Mouse (Mus musculus) stomach, embryonic 15.5 days (tissue): ENCODE results near the gene Sntg2. TPM values are rescaled to one million over a fixed set of nuclear protein-coding genes. Genes with fewer than 3 reads are reported as not detected.
A peak's percentile ranks its signal among the peaks of the same experiment; 100 is the strongest.

Source experiments
- ATAC-seq: fragments of 200-750 bp; cut with Nextera tagmentation; 2 replicates; pipeline ENCODE4 v1.8.0; 2017; ENCODE audit warnings: low read depth, moderate number of reproducible peaks, moderate TSS enrichment; ENCODE audit not compliant: insufficient read depth, low FRiP score
- H3K27ac ChIP-seq: fragments of 300-500 bp; sonication (generic); 2 replicates; pipeline ENCODE4 v1.5.1; 2015; ENCODE audit warnings: mild to moderate bottlenecking, inconsistent platforms
- H3K27me3 ChIP-seq: fragments of 300-500 bp; sonication (generic); replicated peaks from 2 replicates; pipeline ENCODE4 v1.6.1; 2015; ENCODE audit warnings: inconsistent platforms
- H3K36me3 ChIP-seq: fragments of 300-500 bp; sonication (generic); 2 replicates; pipeline ENCODE4 v1.6.1; 2015; ENCODE audit warnings: inconsistent platforms
- H3K4me1 ChIP-seq: fragments of 300-500 bp; sonication (generic); 2 replicates; pipeline ENCODE4 v1.6.1; 2015; ENCODE audit warnings: inconsistent platforms
- H3K4me2 ChIP-seq: fragments of 300-500 bp; sonication (generic); 2 replicates; pipeline ENCODE4 v1.6.1; 2015; ENCODE audit warnings: mild to moderate bottlenecking, inconsistent platforms
- H3K4me3 ChIP-seq: fragments of 300-500 bp; sonication (generic); replicated peaks from 2 replicates; pipeline ENCODE4 v1.5.1; 2015; ENCODE audit warnings: inconsistent platforms
- H3K9ac ChIP-seq: fragments of 300-500 bp; sonication (generic); 2 replicates; pipeline ENCODE4 v1.6.1; 2015; ENCODE audit warnings: inconsistent platforms
- H3K9me3 ChIP-seq: fragments of 300-500 bp; sonication (generic); 2 replicates; pipeline ENCODE4 v1.6.1; 2016; ENCODE audit warnings: inconsistent platforms
- WGBS: fragments of 180-500 bp; shearing (Covaris S2); methylation state at CpG from one replicate; pipeline ENCODE4 v1.1.7; 2015; 5-methylcytosine and 5-hydroxymethylcytosine counted together
- polyA plus RNA-seq: library from polyadenylated mRNA; unstranded; fragments of >200 nt; fragmentation: Nextera tagmentation; extraction: Ambion mirVana; gene quantifications from 2 replicates; pipeline ENCODE4 v1.2.1, GENCODE M21; 2015

Sntg2 gene
- polyA plus RNA-seq = 24.9 and 28.0 TPM in 2 replicates

GRCm38 (mm10) chr12:30372933-30373501 lies at the start of gene Sntg2:
TSS of gene Sntg2 (minus strand) at chr12:30373375.
- under 1% methylated on average over 36 of the region's 39 CpGs for WGBS
- Histone ChIP-seq H3K27me3 (no peaks in the 10 kb centered on the region), H3K4me1 (peaks cover 3% of the 10 kb centered on the region; the same call in 1 of the 2 replicates), H3K27ac (peak within 1 kb of the TSS; percentile 57; the same call in 1 of the 2 replicates), H3K4me2 (peak within 1 kb of the TSS; percentile 95), H3K36me3 (no peaks in the 10 kb centered on the region), H3K4me3 (peak within 1 kb of the TSS; percentile 57), H3K9ac (peak within 1 kb of the TSS; percentile 49), H3K9me3 (no peaks in the 10 kb centered on the region)
- ATAC-seq = peak; percentile 97

DNA sequence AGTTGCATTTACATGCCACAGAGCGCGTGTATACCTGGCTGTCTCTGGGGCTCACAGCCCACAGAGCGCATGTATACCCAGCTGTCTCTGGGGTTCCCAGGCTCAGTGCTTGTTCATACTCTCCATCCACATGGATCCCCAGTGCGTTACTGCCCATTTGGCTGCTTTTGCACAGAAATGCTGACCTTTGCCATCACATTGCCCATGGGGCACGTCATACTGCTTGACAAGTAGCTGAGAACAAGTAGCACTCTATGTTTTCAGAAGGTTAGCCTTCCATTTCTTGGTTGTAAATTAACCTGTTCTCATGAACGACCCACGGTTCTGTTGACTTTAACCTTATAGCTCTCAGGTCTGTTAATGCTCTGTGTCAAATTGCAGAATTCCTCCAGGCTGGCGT lies 43.4 kb upstream of the Sntg2 start:
- ATAC-seq = no peak
- Histone ChIP-seq H3K4me1 (no peaks in the 10 kb centered on the region), H3K9ac (no peak overlapping the region), H3K36me3 (no peaks in the 10 kb centered on the region), H3K27ac (no peak overlapping the region), H3K4me2 (no peak overlapping the region), H3K4me3 (no peak overlapping the region), H3K9me3 (no peaks in the 10 kb centered on the region), H3K27me3 (no peaks in the 10 kb centered on the region)
- 68% methylated on average over 8 of the region's 8 CpGs for WGBS

- ATAC-seq = no peak
- 63% methylated on average over 6 of the region's 6 CpGs for WGBS
- Histone ChIP-seq H3K4me1 (no peaks in the 10 kb centered on the region), H3K9me3 (no peaks in the 10 kb centered on the region), H3K27ac (no peak overlapping the region), H3K4me3 (no peak overlapping the region), H3K27me3 (no peaks in the 10 kb centered on the region), H3K4me2 (no peak overlapping the region), H3K36me3 (no peaks in the 10 kb centered on the region), H3K9ac (no peak overlapping the region)
Measured at GRCm38 (mm10) chr12:30415981-30416380, 42.8 kb upstream of the Sntg2 start.

- Histone ChIP-seq H3K4me3 (no peak overlapping the region), H3K4me1 (no peaks in the 10 kb centered on the region), H3K27ac (no peak overlapping the region), H3K27me3 (no peaks in the 10 kb centered on the region), H3K9ac (no peak overlapping the region), H3K4me2 (no peak overlapping the region), H3K9me3 (no peaks in the 10 kb centered on the region), H3K36me3 (no peaks in the 10 kb centered on the region)
- ATAC-seq = no peak
Measured at GRCm38 (mm10) chr12:30402651-30403050, 29.5 kb upstream of the Sntg2 start.

- no peak for ATAC-seq
- Histone ChIP-seq H3K4me3 (no peak overlapping the region), H3K36me3 (no peaks in the 10 kb centered on the region), H3K27me3 (no peaks in the 10 kb centered on the region), H3K4me1 (no peaks in the 10 kb centered on the region), H3K9me3 (no peaks in the 10 kb centered on the region), H3K9ac (no peak overlapping the region), H3K4me2 (no peak overlapping the region), H3K27ac (no peak overlapping the region)
- 81% methylated on average over 2 of the region's 2 CpGs for WGBS
Measured at GRCm38 (mm10) chr12:30400531-30400930, 27.4 kb upstream of the Sntg2 start.

DNA sequence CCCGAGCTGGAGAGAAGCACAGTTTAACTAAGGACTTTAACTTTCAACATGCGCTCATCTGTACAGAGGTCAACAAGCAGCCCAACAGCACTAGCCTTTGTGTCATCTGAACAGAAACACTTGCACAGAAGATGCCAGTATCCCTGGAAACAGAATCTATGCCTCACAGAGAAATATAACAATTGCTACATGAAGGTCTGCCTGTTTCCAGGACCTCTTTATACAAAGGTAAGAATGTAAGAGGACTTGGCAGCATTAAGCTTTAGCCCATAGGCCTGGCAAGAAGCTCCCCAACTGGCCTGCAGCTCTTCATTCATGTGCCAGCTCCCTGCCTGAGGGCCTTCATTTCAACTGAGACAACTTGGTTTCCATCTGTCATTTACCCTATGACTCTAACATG lies 26.9 kb upstream of the Sntg2 start:
- H3K4me2 ChIP-seq = no peak overlapping the region
- no peaks in the 10 kb centered on the region for H3K27me3 ChIP-seq
- H3K27ac ChIP-seq = no peak overlapping the region
- H3K36me3 ChIP-seq = no peaks in the 10 kb centered on the region
- no peak overlapping the region for H3K9ac ChIP-seq
- ATAC-seq = no peak
- no peaks in the 10 kb centered on the region for H3K9me3 ChIP-seq
- H3K4me3 ChIP-seq = no peak overlapping the region
- 84% methylated on average over 2 of the region's 2 CpGs for WGBS
- H3K4me1 ChIP-seq = no peaks in the 10 kb centered on the region

DNA sequence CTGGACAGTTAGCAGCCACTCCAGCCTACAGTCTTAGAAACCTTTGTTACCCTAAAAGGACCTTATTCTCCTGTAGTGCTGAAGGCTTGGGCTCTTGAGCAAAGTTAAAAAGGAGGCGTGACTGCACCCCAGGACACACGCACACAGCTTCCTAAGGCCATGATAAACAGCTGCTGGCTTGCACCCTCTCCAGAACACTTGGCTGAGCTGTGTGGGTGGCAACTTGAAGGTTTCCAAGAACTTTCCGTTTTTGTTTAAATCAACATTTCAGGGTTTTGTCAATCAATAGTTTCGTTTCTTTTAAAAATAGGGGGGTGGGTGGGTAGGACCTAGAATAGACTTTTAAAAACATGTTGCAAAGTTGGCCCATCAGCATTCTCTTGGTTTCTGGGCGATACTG lies 882 bp downstream of the Sntg2 start:
- Histone ChIP-seq H3K9me3 (no peaks in the 10 kb centered on the region), H3K27ac (peak overlapping the region; percentile 57; the same call in 1 of the 2 replicates), H3K36me3 (no peaks in the 10 kb centered on the region), H3K9ac (no peak overlapping the region), H3K4me3 (peak overlapping the region; percentile 57), H3K27me3 (no peaks in the 10 kb centered on the region), H3K4me2 (peak overlapping the region; percentile 95), H3K4me1 (peaks cover 3% of the 10 kb centered on the region; the same call in 1 of the 2 replicates)
- ATAC-seq = no peak
- WGBS = 24% methylated on average over 5 of the region's 5 CpGs

GRCm38 (mm10) chr12:30369786-30370185 lies 3.4 kb downstream of the Sntg2 start:
- H3K27me3 ChIP-seq = no peaks in the 10 kb centered on the region
- H3K9me3 ChIP-seq = no peaks in the 10 kb centered on the region
- WGBS = 9% methylated on average over 6 of the region's 6 CpGs
- H3K9ac ChIP-seq = no peak overlapping the region
- H3K4me2 ChIP-seq = no peak overlapping the region
- no peaks in the 10 kb centered on the region for H3K36me3 ChIP-seq
- ATAC-seq = no peak
- no peak overlapping the region for H3K27ac ChIP-seq
- no peak overlapping the region for H3K4me3 ChIP-seq
- peaks cover 3% of the 10 kb centered on the region; the same call in 1 of the 2 replicates for H3K4me1 ChIP-seq

- 75% methylated on average over 6 of the region's 6 CpGs for WGBS
- Histone ChIP-seq H3K27me3 (no peaks in the 10 kb centered on the region), H3K4me2 (no peak overlapping the region), H3K9me3 (no peaks in the 10 kb centered on the region), H3K36me3 (no peaks in the 10 kb centered on the region), H3K4me3 (no peak overlapping the region), H3K9ac (no peak overlapping the region), H3K27ac (no peak overlapping the region), H3K4me1 (peaks cover 3% of the 10 kb centered on the region; the same call in 1 of the 2 replicates)
- no peak for ATAC-seq
Measured at GRCm38 (mm10) chr12:30369141-30369540, 4.0 kb downstream of the Sntg2 start.

DNA sequence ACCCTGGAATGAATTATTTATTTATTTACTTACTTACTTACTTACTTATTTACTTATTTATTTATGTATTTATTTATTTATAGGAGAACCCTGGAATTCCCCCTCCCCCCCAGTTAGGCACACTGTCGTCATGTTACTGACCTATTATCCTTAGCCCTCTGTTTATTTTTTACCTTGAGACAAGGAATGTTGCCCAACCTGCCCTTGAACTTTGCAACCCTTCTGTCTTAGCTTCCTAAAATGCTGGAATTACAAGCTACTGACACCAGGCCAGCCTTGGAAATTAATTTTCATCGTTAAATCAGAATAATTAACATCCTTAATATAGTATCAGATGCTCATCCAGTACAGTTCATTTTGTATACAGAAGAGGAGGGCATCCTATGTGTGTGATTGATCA lies 10.9 kb downstream of the Sntg2 start:
- WGBS = 65% methylated on average over 2 of the region's 2 CpGs
- no peak for ATAC-seq
- H3K27me3 ChIP-seq = no peaks in the 10 kb centered on the region
- H3K4me3 ChIP-seq = no peak overlapping the region
- H3K9me3 ChIP-seq = no peaks in the 10 kb centered on the region
- H3K27ac ChIP-seq = no peak overlapping the region
- H3K9ac ChIP-seq = no peak overlapping the region
- no peaks in the 10 kb centered on the region for H3K4me1 ChIP-seq
- no peaks in the 10 kb centered on the region for H3K36me3 ChIP-seq
- no peak overlapping the region for H3K4me2 ChIP-seq

GRCm38 (mm10) chr12:30357666-30358065 lies 15.5 kb downstream of the Sntg2 start:
- no peak overlapping the region for H3K4me2 ChIP-seq
- no peak overlapping the region for H3K27ac ChIP-seq
- H3K9ac ChIP-seq = no peak overlapping the region
- H3K27me3 ChIP-seq = no peaks in the 10 kb centered on the region
- ATAC-seq = no peak
- no peaks in the 10 kb centered on the region for H3K36me3 ChIP-seq
- H3K9me3 ChIP-seq = no peaks in the 10 kb centered on the region
- no peak overlapping the region for H3K4me3 ChIP-seq
- no peaks in the 10 kb centered on the region for H3K4me1 ChIP-seq
- 51% methylated on average over 6 of the region's 6 CpGs for WGBS

- Histone ChIP-seq H3K36me3 (no peaks in the 10 kb centered on the region), H3K9me3 (no peaks in the 10 kb centered on the region)
- WGBS = 43% methylated on average over 2 of the region's 2 CpGs
Measured at GRCm38 (mm10) chr12:30352393-30352792, 20.8 kb downstream of the Sntg2 start.

GRCm38 (mm10) chr12:30348036-30348435 lies 25.1 kb downstream of the Sntg2 start:
- H3K4me2 ChIP-seq = no peak overlapping the region
- no peaks in the 10 kb centered on the region for H3K9me3 ChIP-seq
- ATAC-seq = no peak
- H3K36me3 ChIP-seq = no peaks in the 10 kb centered on the region
- no peak overlapping the region for H3K4me3 ChIP-seq
- no peaks in the 10 kb centered on the region for H3K27me3 ChIP-seq
- H3K4me1 ChIP-seq = no peaks in the 10 kb centered on the region
- H3K9ac ChIP-seq = no peak overlapping the region
- WGBS = 86% methylated on average over 1 of the region's 1 CpGs
- H3K27ac ChIP-seq = no peak overlapping the region

More at GRCm38 (mm10) chr12:30352393-30352792, 20.8 kb downstream of the Sntg2 start:
- Histone ChIP-seq H3K4me1 (no peaks in the 10 kb centered on the region), H3K4me3 (no peak overlapping the region), H3K9ac (no peak overlapping the region), H3K4me2 (no peak overlapping the region), H3K27me3 (no peaks in the 10 kb centered on the region), H3K27ac (no peak overlapping the region)
- no peak for ATAC-seq
